ENCODE assay signal across 20 mouse cellular contexts in the genomic region with DNA sequence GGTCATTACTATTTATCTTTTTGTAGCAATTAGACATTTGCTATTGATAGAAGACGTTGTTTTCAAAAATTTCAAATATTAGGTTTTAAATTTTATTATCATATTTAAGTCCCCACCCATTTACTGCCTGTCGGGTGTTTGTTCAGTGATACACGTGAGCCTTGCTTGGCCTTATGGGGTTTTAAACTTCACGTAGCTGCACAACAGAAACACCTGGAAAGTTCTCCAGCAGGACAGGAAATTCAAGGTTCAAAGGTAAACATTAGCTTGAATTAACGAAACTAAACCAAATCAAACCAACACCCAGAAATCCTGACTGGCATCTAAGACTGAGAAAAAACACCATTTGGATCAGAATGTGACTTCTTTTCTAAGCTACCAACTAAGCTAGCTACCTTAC. TPM values are rescaled to one million over a fixed set of nuclear protein-coding genes. Genes with fewer than 3 reads are reported as not detected.
"Had no signal": no experiment of that assay in that cellular context is flagged by ENCODE, and none has a peak within 500 bp of the region (broad histone marks: within the 10 kb centered on the region; RNA-seq: fewer than 3 reads in every experiment).

No protein-coding gene starts in this region.

- H3K4me2 ChIP-seq: liver, embryonic 11.5 days; lung, embryonic 14.5 days; midbrain, embryonic 11.5 days had no signal

- DNase-seq: kidney, adult 18-20 months; kidney, adult 9 months; kidney, postnatal 14 days; layer of hippocampus, postnatal 36 days; left cerebral cortex, postnatal 4 days; liver, postnatal 0 days; lung, embryonic 14.5 days; lung, postnatal 14 days; lung, postnatal 4 days; midbrain, embryonic 14.5 days; right cerebral cortex, postnatal 4 days; thymus, adult 2 months; thymus, postnatal 25 days had no signal

- H3K9ac ChIP-seq: liver, embryonic 14.5 days; liver, postnatal 0 days; lung, embryonic 14.5 days had no signal

- H3K27ac ChIP-seq: hindbrain, postnatal 0 days; left cerebral cortex, adult 2 months; liver, embryonic 14.5 days had no signal

- ATAC-seq: hindbrain, postnatal 0 days; inflammation-experienced regulatory T-cells, adult 6 months; liver, postnatal 0 days had no signal

- H3K4me3 ChIP-seq: left cerebral cortex, adult 2 months had no signal

RNA-seq across cellular contexts. Expression of a gene that starts 57.7 kb away (rescaled TPM):
- total RNA-seq: megakaryocyte-erythroid progenitor cell, adult 5-6 weeks had no signal
- polyA plus RNA-seq: inflammation-experienced regulatory T-cells, adult 6 months had no signal
